Mouse (Mus musculus): ENCODE data around the gene Cc2d2a.

GRCm38 (mm10) chr5:43634071-43634601 is 28.0 kb upstream of the Cc2d2a start:
- TF ChIP-seq POLR2A (IDR thresholded peaks at IDR 0.05; ENCODE audit: low read depth, low read length): no peak
- no peak for TF ChIP-seq CTCF (conservative IDR thresholded peaks at IDR 0.05; ENCODE audit: insufficient read depth, insufficient read length, low read depth, low read length)

Data from kidney, adult 2 months (tissue).